Mouse (Mus musculus) ES-E14 (cell line): Measurements from ENCODE around the gene Birc2.

Source experiments
- HCFC1 ChIP-seq: IDR thresholded peaks from 2 replicates; pipeline ENCODE4 v1.6.1; 2012; ENCODE audit warnings: low read length, inconsistent platforms, borderline replicate concordance; ENCODE audit not compliant: insufficient read depth
- ZNF384 ChIP-seq: IDR thresholded peaks from 2 replicates; pipeline ENCODE4 v1.6.1; 2012; ENCODE audit warnings: low read depth, low read length, inconsistent platforms

DNA sequence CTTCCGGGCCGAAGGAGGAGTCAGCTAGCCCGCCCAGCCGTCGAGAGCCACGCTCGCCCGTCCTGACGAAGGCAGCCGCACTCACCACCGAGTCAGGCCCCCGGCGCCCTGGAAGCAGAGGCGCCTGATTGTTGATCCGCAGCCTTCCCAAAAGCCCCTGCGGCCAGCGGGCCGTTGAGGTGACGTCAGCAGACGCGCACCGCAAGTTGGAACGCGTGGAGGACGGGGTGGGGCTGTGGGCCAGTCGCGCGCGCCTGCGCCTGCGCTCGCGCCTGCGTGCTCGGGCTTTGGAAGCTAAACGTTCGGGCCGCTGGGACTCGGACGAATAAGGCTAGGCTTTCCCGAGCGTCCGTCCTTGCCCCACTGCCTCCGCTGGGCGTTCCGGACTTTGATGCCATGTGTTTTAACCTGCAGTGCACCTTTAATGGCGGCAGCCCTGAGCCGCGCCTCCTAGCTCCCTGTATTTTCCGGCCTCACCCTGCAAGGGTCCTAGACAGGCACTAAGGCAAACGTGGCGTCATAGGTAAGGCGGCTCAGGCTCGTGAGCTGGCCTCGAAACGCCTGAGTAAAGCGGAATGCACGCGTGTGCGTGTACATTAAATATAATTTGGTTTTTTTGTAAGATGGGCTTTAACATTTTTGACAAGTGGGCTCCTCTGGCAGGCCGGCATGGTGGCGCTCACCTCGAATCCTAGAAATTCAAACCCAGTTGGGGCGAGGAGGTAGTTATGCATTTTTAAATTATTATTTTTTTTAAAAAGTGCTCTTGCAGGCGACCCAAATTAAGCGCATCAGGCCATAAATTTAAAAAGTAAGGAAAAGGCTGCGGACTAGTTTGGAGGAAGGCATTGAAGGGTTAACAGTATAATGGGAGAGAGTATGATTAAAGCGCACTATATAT lies at the start of gene Birc2:
- TF ChIP-seq HCFC1 = peak; percentile 68; the same call in 1 of the 2 replicates
- no peak for TF ChIP-seq ZNF384
